Mouse (Mus musculus) liver, embryonic 12.5 days (tissue): ENCODE data around the gene Tagap. TPM values are rescaled to one million over a fixed set of nuclear protein-coding genes. Genes with fewer than 3 reads are reported as not detected.
A peak's percentile ranks its signal among the peaks of the same experiment; 100 is the strongest.
"Not testable (repeated sequence)": the region's sequence is repeated elsewhere in the genome, so short reads cannot be mapped to it uniquely, and the experiment has no call there.

Experiments
- ATAC-seq: fragments of 200-750 bp; cut with Nextera tagmentation; 2 replicates; pipeline ENCODE4 v1.8.0; 2017; ENCODE audit warnings: moderate number of reproducible peaks, mild to moderate bottlenecking, moderate library complexity
- H3K27ac ChIP-seq: fragments of 300-500 bp; sonication (generic); 2 replicates; pipeline ENCODE4 v1.5.1; 2016; ENCODE audit warnings: mild to moderate bottlenecking
- H3K27me3 ChIP-seq: fragments of 300-500 bp; sonication (generic); replicated peaks from 2 replicates; pipeline ENCODE4 v1.6.1; 2016; ENCODE audit warnings: mild to moderate bottlenecking, moderate library complexity
- H3K36me3 ChIP-seq: fragments of 300-500 bp; sonication (generic); 2 replicates; pipeline ENCODE4 v1.6.1; 2016; ENCODE audit warnings: mild to moderate bottlenecking, moderate library complexity
- H3K4me1 ChIP-seq: fragments of 300-500 bp; sonication (generic); 2 replicates; pipeline ENCODE4 v1.6.1; 2016
- H3K4me2 ChIP-seq: fragments of 300-500 bp; sonication (generic); 2 replicates; pipeline ENCODE4 v1.6.1; 2016; ENCODE audit warnings: mild to moderate bottlenecking, moderate library complexity
- H3K4me3 ChIP-seq: fragments of 300-500 bp; sonication (generic); 2 replicates; pipeline ENCODE4 v1.5.1; 2016; ENCODE audit warnings: mild to moderate bottlenecking, moderate library complexity
- H3K9ac ChIP-seq: fragments of 300-500 bp; sonication (generic); 2 replicates; pipeline ENCODE4 v1.6.1; 2016; ENCODE audit warnings: mild to moderate bottlenecking, moderate library complexity
- H3K9me3 ChIP-seq: fragments of 300-500 bp; sonication (generic); replicated peaks from 2 replicates; pipeline ENCODE4 v1.6.1; 2016; ENCODE audit warnings: mild to moderate bottlenecking, moderate library complexity
- WGBS: fragments of 180-500 bp; shearing (Covaris S2); methylation state at CpG from one replicate; pipeline ENCODE4 v1.1.7; 2016; ENCODE audit not compliant: insufficient replicate concordance; 5-methylcytosine and 5-hydroxymethylcytosine counted together
- polyA plus RNA-seq: library from polyadenylated mRNA; unstranded; fragments of >200 nt; fragmentation: Nextera tagmentation; extraction: Ambion mirVana; gene quantifications from 2 replicates; pipeline ENCODE4 v1.2.1, GENCODE M21; 2016

The Tagap gene
- polyA plus RNA-seq, 1 experiment from 2014 or later = 0.73 TPM

- H3K27me3 ChIP-seq, ATAC-seq, H3K4me1 ChIP-seq, H3K9me3 ChIP-seq, H3K36me3 ChIP-seq: not testable (repeated sequence)
- Histone ChIP-seq H3K4me3 (peak overlapping the region; percentile 67), H3K27ac (peak overlapping the region; percentile 84), H3K4me2 (peak overlapping the region; percentile 73), H3K9ac (peak overlapping the region; percentile 69)
- WGBS = 0% methylated on average over 19 of the region's 27 CpGs
Measured at GRCm38 (mm10) chr17:7946053-7946627, 20.3 kb downstream of the Tagap start.

- not testable (repeated sequence) for H3K36me3 ChIP-seq, H3K9me3 ChIP-seq, H3K4me2 ChIP-seq, ATAC-seq, H3K27ac ChIP-seq, H3K9ac ChIP-seq, H3K27me3 ChIP-seq, H3K4me1 ChIP-seq, H3K4me3 ChIP-seq
- WGBS = no CpG with 5 or more reads among the region's 4 CpGs
Measured at GRCm38 (mm10) chr17:7951333-7951732, 25.5 kb downstream of the Tagap start.

GRCm38 (mm10) chr17:7957242-7957641, 31.4 kb downstream of the Tagap start:
- H3K4me3 ChIP-seq, H3K4me2 ChIP-seq, H3K27ac ChIP-seq, ATAC-seq, H3K4me1 ChIP-seq, H3K9me3 ChIP-seq, H3K9ac ChIP-seq, H3K27me3 ChIP-seq, H3K36me3 ChIP-seq: not testable (repeated sequence)
- WGBS = 86% methylated on average over 9 of the region's 9 CpGs

- H3K4me3 ChIP-seq, H3K9ac ChIP-seq, H3K9me3 ChIP-seq, H3K4me1 ChIP-seq, H3K4me2 ChIP-seq, H3K27ac ChIP-seq, H3K36me3 ChIP-seq, H3K27me3 ChIP-seq: not testable (repeated sequence)
- ATAC-seq = peak; percentile 87
- WGBS = 33% methylated on average over 4 of the region's 4 CpGs
Measured at GRCm38 (mm10) chr17:7963333-7963732, 37.5 kb downstream of the Tagap start.

GRCm38 (mm10) chr17:7964398-7964797, 38.6 kb downstream of the Tagap start:
- ATAC-seq, H3K27ac ChIP-seq: not testable (repeated sequence)

GRCm38 (mm10) chr17:7968490-7968889, 42.7 kb downstream of the Tagap start:
- H3K4me2 ChIP-seq, H3K27ac ChIP-seq, H3K4me3 ChIP-seq, H3K36me3 ChIP-seq, H3K9ac ChIP-seq, H3K4me1 ChIP-seq, ATAC-seq, H3K9me3 ChIP-seq, H3K27me3 ChIP-seq: not testable (repeated sequence)
- 89% methylated on average over 4 of the region's 5 CpGs for WGBS

More at GRCm38 (mm10) chr17:7964398-7964797, 38.6 kb downstream of the Tagap start:
- H3K36me3 ChIP-seq, H3K4me2 ChIP-seq, H3K9ac ChIP-seq, H3K27me3 ChIP-seq, H3K4me3 ChIP-seq, H3K9me3 ChIP-seq, H3K4me1 ChIP-seq: not testable (repeated sequence)
- WGBS = 61% methylated on average over 2 of the region's 2 CpGs

DNA sequence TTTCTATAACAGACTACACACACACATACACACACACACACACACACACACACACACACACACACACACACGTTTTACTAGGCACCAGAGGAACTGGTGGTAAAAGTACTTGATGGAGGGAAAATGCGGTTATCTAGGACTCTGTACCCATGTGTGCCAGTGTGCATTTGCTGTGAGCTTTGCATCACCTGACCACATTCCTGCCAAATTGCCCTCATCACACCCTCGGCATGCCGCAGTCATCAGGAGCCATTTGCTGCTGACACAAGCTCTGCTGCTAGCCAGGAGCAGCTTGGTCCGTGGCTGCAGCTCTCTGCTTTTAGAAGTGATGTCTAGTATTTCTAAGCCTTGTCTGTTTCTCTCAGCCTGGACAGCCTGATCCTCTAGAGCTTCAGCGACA, 44.0 kb downstream of the Tagap start:
- not testable (repeated sequence) for ATAC-seq, H3K4me3 ChIP-seq, H3K4me1 ChIP-seq, H3K9ac ChIP-seq, H3K36me3 ChIP-seq, H3K4me2 ChIP-seq, H3K27me3 ChIP-seq, H3K9me3 ChIP-seq, H3K27ac ChIP-seq
- WGBS = 31% methylated on average over 1 of the region's 6 CpGs

GRCm38 (mm10) chr17:7983484-7983883, 57.7 kb downstream of the Tagap start:
- not testable (repeated sequence) for H3K9me3 ChIP-seq, H3K4me2 ChIP-seq, H3K27me3 ChIP-seq, H3K4me1 ChIP-seq, H3K36me3 ChIP-seq, H3K27ac ChIP-seq, ATAC-seq, H3K9ac ChIP-seq, H3K4me3 ChIP-seq
- WGBS = 85% methylated on average over 1 of the region's 2 CpGs

Other genes with a start within 250 kb of the Tagap start
- 0.19 and 0.30 TPM in 2 replicates for gene Fndc1, start 98.7 kb upstream of the Tagap start, polyA plus RNA-seq
- 23.0 and 26.0 TPM in 2 replicates for gene Rsph3a, start 19.6 kb downstream of the Tagap start, polyA plus RNA-seq
- gene Gm49673, start 221.8 kb downstream of the Tagap start, polyA plus RNA-seq = not detected in 2 replicates
- gene Rnaset2a, start 222.1 kb downstream of the Tagap start, polyA plus RNA-seq = 16.6 and 17.0 TPM in 2 replicates
- gene Fgfr1op, start 239.5 kb downstream of the Tagap start, polyA plus RNA-seq = 18.2 and 18.8 TPM in 2 replicates